Mouse (Mus musculus) embryonic fibroblast, embryonic 13.5 days (primary cell): ENCODE data around the gene Rap1gap. TPM values are rescaled to one million over a fixed set of nuclear protein-coding genes. Genes with fewer than 3 reads are reported as not detected.

Experiments
- H3K27ac ChIP-seq: 2 replicates; pipeline ENCODE4 v1.5.1; 2012; ENCODE audit warnings: low read length, control low read depth, inconsistent platforms; ENCODE audit not compliant: insufficient read depth
- H3K4me1 ChIP-seq: 2 replicates; pipeline ENCODE4 v1.6.1; 2011; ENCODE audit warnings: low read length; ENCODE audit not compliant: control insufficient read depth, insufficient read depth
- H3K4me3 ChIP-seq: 2 replicates; pipeline ENCODE4 v1.5.1; 2011; ENCODE audit warnings: mild to moderate bottlenecking, control low read depth, low read length; ENCODE audit not compliant: insufficient read depth
- CTCF ChIP-seq: IDR thresholded peaks from 2 replicates; pipeline ENCODE4 v1.5.1; 2011; ENCODE audit warnings: mild to moderate bottlenecking, control low read depth, low read length, moderate library complexity, borderline replicate concordance; ENCODE audit not compliant: insufficient read depth
- POLR2A ChIP-seq: IDR thresholded peaks from 2 replicates; pipeline ENCODE4 v1.6.1; 2011; ENCODE audit warnings: low read depth, mild to moderate bottlenecking, control low read depth, low read length, moderate library complexity
- polyA plus RNA-seq: library from polyadenylated mRNA; stranded (reverse); fragments of >200 nt; gene quantifications from 2 replicates; pipeline ENCODE4 v1.2.4, GENCODE M21; 2011; ENCODE audit warnings: low read depth; ENCODE audit not compliant: missing spikeins, insufficient read length

Gene Rap1gap
- polyA plus RNA-seq, 1 experiment, result 6.9 TPM

DNA sequence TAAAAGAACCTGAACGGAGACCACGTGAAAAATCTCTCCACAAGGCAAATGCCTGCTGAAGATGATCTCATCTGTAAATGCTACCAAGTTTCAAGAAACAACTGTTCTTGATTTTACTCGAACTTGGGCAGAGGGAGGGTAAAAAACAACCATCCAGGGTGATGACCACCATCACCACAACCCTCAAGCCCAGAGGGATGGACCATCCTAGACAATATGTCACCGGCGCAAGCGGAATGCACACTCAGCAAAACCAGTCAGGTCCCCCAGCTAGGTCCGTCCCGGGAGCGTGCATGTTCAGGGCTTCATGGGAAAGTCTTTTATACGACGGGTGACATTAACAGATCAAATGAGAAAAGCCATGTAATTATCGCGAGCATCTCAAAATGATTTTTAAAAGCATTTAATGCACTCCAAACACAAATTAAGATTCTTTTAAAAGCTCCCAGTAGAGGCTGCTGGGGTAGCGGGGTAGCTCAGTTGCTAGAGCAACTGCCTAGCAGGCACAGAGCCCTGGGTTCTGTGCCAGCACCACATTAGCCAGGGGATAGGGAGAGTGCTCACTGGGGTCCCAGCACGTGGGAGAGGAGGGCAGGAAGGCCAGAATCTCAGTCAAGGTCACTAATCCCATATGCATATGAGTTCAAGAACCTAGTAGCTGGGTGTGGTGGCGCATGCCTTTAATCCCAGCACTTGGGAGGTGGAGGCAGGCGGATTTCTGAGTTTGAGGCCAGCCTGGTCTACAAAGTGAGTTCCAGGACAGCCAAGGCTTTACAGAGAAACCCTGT lies 114.1 kb downstream of the Rap1gap start:
- H3K4me3 ChIP-seq, result no peak overlapping the region
- H3K4me1 ChIP-seq, result no peaks in the 10 kb centered on the region
- no peak overlapping the region for H3K27ac ChIP-seq
- no peak for TF ChIP-seq CTCF
- no peak for TF ChIP-seq POLR2A

Other genes starting within 250 kb of the Rap1gap start
- gene Cela3b, start 234.2 kb upstream of the Rap1gap start, polyA plus RNA-seq, result not detected in 2 replicates
- gene 1700013G24Rik, start 211.4 kb upstream of the Rap1gap start, polyA plus RNA-seq, result not detected in 2 replicates
- gene Hspg2, start 196.0 kb upstream of the Rap1gap start, polyA plus RNA-seq, result 271 and 368 TPM in 2 replicates
- gene Ldlrad2, start 90.2 kb upstream of the Rap1gap start, polyA plus RNA-seq, result not detected in 2 replicates
- 88.4 and 109 TPM in 2 replicates for gene Usp48, start 71.0 kb upstream of the Rap1gap start, polyA plus RNA-seq
- gene Alpl, start 131.7 kb downstream of the Rap1gap start, polyA plus RNA-seq, result 0.68 TPM in 1 of 2 replicates, not detected in the other
- gene Ece1, start 197.5 kb downstream of the Rap1gap start, polyA plus RNA-seq, result 65.4 and 94.5 TPM in 2 replicates